Mouse (Mus musculus) myocyte (in vitro differentiated cells): ENCODE data around the gene Trmt1. TPM values are rescaled to one million over a fixed set of nuclear protein-coding genes. Genes with fewer than 3 reads are reported as not detected.

Experiments
- H3K27me3 ChIP-seq: one replicate; pipeline ENCODE4 v1.6.1; 2011; ENCODE audit not compliant: control insufficient read depth, insufficient read depth, insufficient read length
- H3K36me3 ChIP-seq: one replicate; pipeline ENCODE4 v1.6.1; 2011; ENCODE audit not compliant: control insufficient read depth, insufficient read depth
- H3K4me2 ChIP-seq: one replicate; pipeline ENCODE4 v1.6.1; 2011; ENCODE audit warnings: low read depth, control low read depth
- H3K4me3 ChIP-seq: one replicate; pipeline ENCODE4 v1.5.1; 2011; ENCODE audit warnings: mild to moderate bottlenecking, control low read depth, moderate library complexity
- H3K79me2 ChIP-seq: one replicate; pipeline ENCODE4 v1.6.1; 2011; ENCODE audit not compliant: control insufficient read depth, insufficient read depth
- H3ac ChIP-seq: one replicate; pipeline ENCODE4 v1.6.1; 2011; ENCODE audit not compliant: control insufficient read depth, insufficient read length
- CEBPB ChIP-seq: IDR thresholded peaks from 2 replicates; pipeline ENCODE4 v1.6.1; 2011; ENCODE audit warnings: mild to moderate bottlenecking, moderate library complexity; ENCODE audit not compliant: poor library complexity, insufficient read depth, severe bottlenecking
- E2F4 ChIP-seq: IDR thresholded peaks from one replicate; pipeline ENCODE4 v1.6.1; 2011; ENCODE audit warnings: mild to moderate bottlenecking, control low read depth, moderate library complexity; ENCODE audit not compliant: insufficient read depth
- MAX ChIP-seq: IDR thresholded peaks from one replicate; pipeline ENCODE4 v1.6.1; 2011; ENCODE audit warnings: low read depth, mild to moderate bottlenecking, control low read depth
- MYOD1 ChIP-seq, 3 experiments: IDR thresholded peaks; one replicate each; pipeline ENCODE4 v1.6.1; 2011; ENCODE audit warnings: control low read depth in 2 of 3, low read depth in 2 of 3, mild to moderate bottlenecking in 2 of 3, moderate library complexity in 1 of 3; ENCODE audit not compliant: insufficient read length in 2 of 3, control insufficient read depth in 1 of 3
- MYOG ChIP-seq, 3 experiments: IDR thresholded peaks; one replicate each; pipeline ENCODE4 v1.6.1; 2011; ENCODE audit warnings: control low read depth in 2 of 3, low read depth in 2 of 3, mild to moderate bottlenecking in 2 of 3; ENCODE audit not compliant: insufficient read length in 2 of 3, control insufficient read depth in 1 of 3, insufficient read depth in 1 of 3
- POLR2A ChIP-seq: IDR thresholded peaks from one replicate; pipeline ENCODE4 v1.6.1; 2011; ENCODE audit warnings: low read depth, mild to moderate bottlenecking, control low read depth, moderate library complexity; ENCODE audit not compliant: insufficient read length
- POLR2AphosphoS2 ChIP-seq: IDR thresholded peaks from one replicate; pipeline ENCODE4 v1.6.1; 2011; ENCODE audit warnings: low read depth, control low read depth; ENCODE audit not compliant: insufficient read length
- REST ChIP-seq: IDR thresholded peaks from one replicate; pipeline ENCODE4 v1.6.1; 2011; ENCODE audit warnings: mild to moderate bottlenecking, control low read depth, moderate library complexity; ENCODE audit not compliant: insufficient read depth, insufficient read length
- SRF ChIP-seq: IDR thresholded peaks from one replicate; pipeline ENCODE4 v1.6.1; 2011; ENCODE audit warnings: low read depth; ENCODE audit not compliant: control insufficient read depth, insufficient read length
- TCF12 ChIP-seq: IDR thresholded peaks from one replicate; pipeline ENCODE4 v1.6.1; 2011; ENCODE audit warnings: mild to moderate bottlenecking, control low read depth; ENCODE audit not compliant: poor library complexity, insufficient read depth, severe bottlenecking
- TCF3 ChIP-seq: IDR thresholded peaks from one replicate; pipeline ENCODE4 v1.6.1; 2011; ENCODE audit warnings: low read depth, control low read depth; ENCODE audit not compliant: insufficient read length
- USF1 ChIP-seq: IDR thresholded peaks from one replicate; pipeline ENCODE4 v1.6.1; 2011; ENCODE audit warnings: low read depth, mild to moderate bottlenecking, control low read depth, moderate library complexity
- polyA plus RNA-seq: library from polyadenylated mRNA; unstranded; fragments of >200 nt; fragmentation: generic; extraction: Trizol; gene quantifications from one replicate; pipeline ENCODE4 v1.2.1, GENCODE M21; 2012; ENCODE audit warnings: missing spikeins

The Trmt1 gene
- polyA plus RNA-seq, 1 experiment = 94.4 TPM

DNA sequence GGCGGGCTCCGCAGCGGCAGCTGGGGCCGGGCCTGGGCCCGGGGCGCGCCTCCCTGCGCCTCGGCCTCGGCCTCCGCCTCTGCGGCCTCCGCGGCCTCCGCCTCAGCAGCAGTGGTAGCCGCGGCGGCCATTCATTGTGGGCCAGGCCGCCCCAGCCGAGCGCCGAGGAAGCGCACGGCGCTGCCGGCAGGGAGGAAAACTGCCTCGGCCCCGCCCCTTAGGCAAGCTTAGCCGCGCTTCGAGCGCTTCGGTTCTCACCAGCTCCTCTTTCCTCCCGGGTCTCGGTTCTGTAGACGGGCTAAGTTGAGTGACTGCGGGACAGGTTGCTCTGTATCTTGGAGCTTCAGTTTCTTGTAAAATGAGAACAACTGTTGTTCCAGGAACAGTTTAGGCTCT, 1.6 kb downstream of the Trmt1 start, which contains the start of gene Nacc1:
TSS of gene Nacc1 (minus strand) at position 158 of the 396 bp plus-strand sequence.
- TF ChIP-seq TCF12 (no peak), MYOD1 (IDR thresholded peaks at IDR 0.05; ENCODE audit: control insufficient read depth in 1 of 3, insufficient read length in 2 of 3, low read depth in 2 of 3) (no peak), MYOG (IDR thresholded peaks at IDR 0.05; ENCODE audit: control insufficient read depth in 1 of 3, insufficient read depth in 1 of 3, insufficient read length in 2 of 3, low read depth in 2 of 3) (peak in 1 of 3 experiments; percentile 15), MAX (no peak), POLR2A (peak; percentile 65), USF1 (no peak), REST (no peak), SRF (peak; percentile 48), POLR2AphosphoS2 (peak; percentile 29)
- peak within 1 kb of the TSS; percentile 29 for H3ac ChIP-seq
- peaks cover 60% of the 10 kb centered on the region for H3K79me2 ChIP-seq
- H3K27me3 ChIP-seq = no peaks in the 10 kb centered on the region
- peak within 1 kb of the TSS; percentile 92 for H3K4me2 ChIP-seq
- peak within 1 kb of the TSS; percentile 55 for H3K4me3 ChIP-seq
- peaks cover 8% of the 10 kb centered on the region for H3K36me3 ChIP-seq

DNA sequence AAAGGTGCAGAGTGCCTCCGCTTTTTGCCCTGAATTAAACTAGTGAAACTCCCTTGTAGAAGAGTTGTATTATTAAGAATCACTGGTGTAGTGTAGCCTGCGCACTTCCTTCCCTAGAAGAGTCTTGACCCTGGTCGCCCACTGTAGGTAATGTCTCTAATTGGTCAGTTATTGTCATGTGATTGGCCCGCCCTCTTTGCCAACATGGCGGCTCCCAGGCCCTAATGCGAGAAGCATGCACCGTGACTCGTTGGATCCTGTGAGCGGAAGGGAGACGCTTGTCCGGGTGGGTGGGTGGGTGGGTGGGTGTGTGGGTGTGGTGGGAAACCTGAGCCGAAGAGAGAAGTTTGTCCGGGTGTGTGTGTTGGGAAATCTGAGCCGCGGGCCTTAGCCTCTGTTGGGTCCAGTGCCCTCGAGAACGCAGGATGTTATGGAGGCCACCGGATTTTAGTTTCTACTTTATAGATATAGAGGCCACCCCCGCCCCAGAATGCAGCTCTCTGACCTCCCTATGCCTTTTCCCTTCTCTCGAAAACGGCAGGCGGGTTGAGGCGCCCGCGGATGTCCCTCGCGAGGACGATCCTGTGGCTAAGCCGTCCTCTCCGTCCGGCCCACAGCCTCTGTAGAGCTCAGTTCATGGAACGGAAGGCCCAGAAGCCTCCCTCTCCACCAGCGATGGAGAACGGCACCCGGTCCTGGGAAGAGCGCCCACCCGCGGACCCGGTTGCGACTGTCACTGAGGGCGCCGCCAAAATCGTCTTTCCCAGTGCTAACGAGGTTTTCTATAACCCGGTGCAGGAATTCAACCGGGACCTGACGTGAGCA, 3.2 kb downstream of the Trmt1 start:
- TF ChIP-seq CEBPB = no peak
- TF ChIP-seq REST = no peak
- peak; percentile 73 for TF ChIP-seq MAX
- TF ChIP-seq MYOG (IDR thresholded peaks at IDR 0.05; ENCODE audit: control insufficient read depth in 1 of 3, insufficient read depth in 1 of 3, insufficient read length in 2 of 3, low read depth in 2 of 3) = no peak
- TF ChIP-seq TCF3 = no peak
- TF ChIP-seq E2F4 = no peak
- no peak for TF ChIP-seq MYOD1 (IDR thresholded peaks at IDR 0.05; ENCODE audit: control insufficient read depth in 1 of 3, insufficient read length in 2 of 3, low read depth in 2 of 3)
- TF ChIP-seq TCF12 = no peak
- peak; percentile 98 for TF ChIP-seq USF1
- no peak for TF ChIP-seq SRF
- TF ChIP-seq POLR2A = peak; percentile 44
- TF ChIP-seq POLR2AphosphoS2 = peak; percentile 23
- H3K36me3 ChIP-seq = peaks cover 12% of the 10 kb centered on the region

DNA sequence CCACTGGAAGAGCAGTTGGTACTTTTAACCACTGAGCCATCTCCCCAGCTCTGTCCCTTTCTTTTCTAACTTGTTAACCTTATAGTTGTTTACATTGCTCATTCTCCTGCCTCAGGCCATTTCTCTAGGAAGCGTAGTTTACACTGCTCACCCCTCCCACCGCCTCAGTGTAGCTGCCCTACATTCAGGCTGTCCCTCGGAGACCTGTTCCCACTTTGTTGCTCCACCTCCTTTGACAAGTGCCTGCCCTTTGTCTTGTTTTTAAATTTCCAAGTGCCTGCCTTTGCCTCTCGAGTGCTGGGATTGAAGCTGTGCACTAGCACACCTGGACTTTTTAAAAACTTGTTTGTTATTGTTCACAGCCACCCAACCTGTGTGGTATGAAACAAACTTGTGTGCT, 7.2 kb downstream of the Trmt1 start:
- Histone ChIP-seq H3K27me3 (no peaks in the 10 kb centered on the region), H3K4me2 (no peak overlapping the region), H3K79me2 (peaks cover 15% of the 10 kb centered on the region), H3K4me3 (no peak overlapping the region), H3ac (no peak overlapping the region), H3K36me3 (peaks cover 12% of the 10 kb centered on the region)
- TF ChIP-seq SRF = no peak
- no peak for TF ChIP-seq MYOD1 (IDR thresholded peaks at IDR 0.05; ENCODE audit: control insufficient read depth in 1 of 3, insufficient read length in 2 of 3, low read depth in 2 of 3)
- no peak for TF ChIP-seq REST
- no peak for TF ChIP-seq POLR2AphosphoS2
- no peak for TF ChIP-seq E2F4
- TF ChIP-seq POLR2A = no peak
- no peak for TF ChIP-seq MYOG (IDR thresholded peaks at IDR 0.05; ENCODE audit: control insufficient read depth in 1 of 3, insufficient read depth in 1 of 3, insufficient read length in 2 of 3, low read depth in 2 of 3)
- no peak for TF ChIP-seq USF1
- TF ChIP-seq TCF3 = no peak
- no peak for TF ChIP-seq MAX
- no peak for TF ChIP-seq CEBPB
- no peak for TF ChIP-seq TCF12

More for the DNA sequence above, 3.2 kb downstream of the Trmt1 start:
- Histone ChIP-seq H3K4me3 (peak overlapping the region; percentile 55), H3K4me2 (peak overlapping the region; percentile 82), H3ac (peak overlapping the region; percentile 12), H3K79me2 (peaks cover 44% of the 10 kb centered on the region), H3K27me3 (no peaks in the 10 kb centered on the region)

DNA sequence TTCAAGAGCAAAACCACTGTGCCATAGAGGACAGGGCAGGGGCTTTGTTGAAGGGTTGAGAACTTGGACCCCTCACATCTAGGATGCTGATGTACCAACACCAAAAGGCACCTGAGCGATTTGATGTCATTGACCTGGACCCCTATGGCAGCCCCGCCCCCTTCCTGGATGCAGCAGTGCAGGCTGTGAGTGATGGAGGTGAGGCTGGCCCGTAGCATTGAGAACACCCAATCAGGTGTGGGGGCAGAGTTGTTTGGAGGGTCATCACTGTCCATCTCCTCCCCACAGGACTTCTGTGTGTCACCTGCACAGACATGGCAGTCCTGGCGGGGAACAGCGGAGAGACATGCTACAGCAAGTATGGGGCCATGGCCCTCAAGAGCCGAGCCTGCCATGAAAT, 9.0 kb downstream of the Trmt1 start:
- peaks cover 12% of the 10 kb centered on the region for H3K36me3 ChIP-seq
- no peaks in the 10 kb centered on the region for H3K27me3 ChIP-seq
- H3K4me3 ChIP-seq = no peak overlapping the region
- TF ChIP-seq E2F4 (no peak), TCF3 (no peak), USF1 (no peak), MYOG (IDR thresholded peaks at IDR 0.05; ENCODE audit: control insufficient read depth in 1 of 3, insufficient read depth in 1 of 3, insufficient read length in 2 of 3, low read depth in 2 of 3) (no peak), TCF12 (no peak), SRF (no peak)
- H3ac ChIP-seq = no peak overlapping the region
- peaks cover 10% of the 10 kb centered on the region for H3K79me2 ChIP-seq
- no peak overlapping the region for H3K4me2 ChIP-seq
